Mouse (Mus musculus): ENCODE data around the gene Frem1. TPM values are rescaled to one million over a fixed set of nuclear protein-coding genes. Genes with fewer than 3 reads are reported as not detected.

Gene Frem1
- total and polyA plus RNA-seq, 3 experiments, result 0.01 to 0.27 TPM; not detected in 1

DNA sequence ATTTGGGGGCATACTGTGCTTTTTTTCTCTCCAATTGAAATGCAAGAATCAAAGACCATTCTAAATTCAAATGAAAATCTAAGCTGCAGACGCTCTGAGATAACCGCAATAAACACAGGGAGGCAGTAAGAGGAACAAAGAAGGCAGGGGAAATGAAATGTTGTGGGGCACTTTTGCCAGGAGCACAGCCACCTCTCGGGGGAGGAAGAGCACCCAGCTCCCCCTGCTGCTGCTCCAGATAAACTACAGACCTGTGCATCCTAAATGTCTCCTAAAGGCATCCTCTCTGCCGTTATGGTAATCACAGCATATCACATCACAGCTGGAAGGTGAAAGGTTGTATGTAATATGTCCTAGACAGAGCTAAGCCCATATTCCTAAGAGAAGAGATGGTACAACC is 98.1 kb downstream of the Frem1 start:
- ATAC-seq (ENCODE audit: extremely low read depth, insufficient number of reproducible peaks, low FRiP score, poor library complexity, severe bottlenecking), result no peak
- DNase-seq (ENCODE audit: low spot score), result no peak
- Histone ChIP-seq H3K27me3 (ENCODE audit: insufficient read depth, low read length) (no peaks in the 10 kb centered on the region), H3K4me3 (ENCODE audit: low read depth, low read length) (no peak overlapping the region), H3K4me1 (ENCODE audit: insufficient read depth, low read depth, low read length) (no peaks in the 10 kb centered on the region), H3K36me3 (replicated peaks) (no peaks in the 10 kb centered on the region), H3K9me3 (replicated peaks) (peaks cover 37% of the 10 kb centered on the region)
- TF ChIP-seq GATA2 (IDR thresholded peaks at IDR 0.05; ENCODE audit: borderline replicate concordance, low read depth, low read length) (no peak), TAL1 (conservative IDR thresholded peaks at IDR 0.05; ENCODE audit: low read depth, low read length) (no peak), CTCF (IDR thresholded peaks at IDR 0.05; ENCODE audit: low read depth, low read length) (no peak), POLR2AphosphoS5 (IDR thresholded peaks at IDR 0.05; ENCODE audit: insufficient replicate concordance, low read depth, low read length) (no peak), GATA1 (IDR thresholded peaks at IDR 0.05; ENCODE audit: borderline replicate concordance, low read length) (no peak)

DNA sequence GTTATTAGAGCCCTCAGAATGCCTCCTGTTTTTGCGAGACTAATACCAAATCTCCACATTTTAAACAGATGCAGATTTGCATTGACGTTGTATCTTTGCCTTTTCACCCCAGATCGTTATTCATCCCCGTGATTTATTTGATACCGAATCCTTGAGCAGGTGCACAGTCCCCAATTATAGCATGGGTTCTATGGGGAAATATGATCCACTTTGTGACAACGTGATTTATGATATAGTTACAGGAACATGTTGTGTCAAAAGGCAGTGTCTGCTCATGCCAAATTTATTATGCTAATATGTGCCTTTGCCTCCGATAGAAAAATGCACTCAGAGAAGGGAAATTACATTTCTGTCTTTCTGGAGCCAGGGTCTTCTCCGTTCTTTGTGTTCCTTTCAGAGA is 102.6 kb downstream of the Frem1 start:
- H3K36me3 ChIP-seq (replicated peaks), result no peaks in the 10 kb centered on the region
- TF ChIP-seq POLR2AphosphoS5 (IDR thresholded peaks at IDR 0.05; ENCODE audit: insufficient replicate concordance, low read depth, low read length), result no peak
- no peak for TF ChIP-seq GATA1 (IDR thresholded peaks at IDR 0.05; ENCODE audit: borderline replicate concordance, low read length)
- TF ChIP-seq GATA2 (IDR thresholded peaks at IDR 0.05; ENCODE audit: borderline replicate concordance, low read depth, low read length), result no peak
- no peak for TF ChIP-seq TAL1 (conservative IDR thresholded peaks at IDR 0.05; ENCODE audit: low read depth, low read length)
- no peak for TF ChIP-seq CTCF (IDR thresholded peaks at IDR 0.05; ENCODE audit: low read depth, low read length)
- DNase-seq (ENCODE audit: low spot score), result no peak

DNA sequence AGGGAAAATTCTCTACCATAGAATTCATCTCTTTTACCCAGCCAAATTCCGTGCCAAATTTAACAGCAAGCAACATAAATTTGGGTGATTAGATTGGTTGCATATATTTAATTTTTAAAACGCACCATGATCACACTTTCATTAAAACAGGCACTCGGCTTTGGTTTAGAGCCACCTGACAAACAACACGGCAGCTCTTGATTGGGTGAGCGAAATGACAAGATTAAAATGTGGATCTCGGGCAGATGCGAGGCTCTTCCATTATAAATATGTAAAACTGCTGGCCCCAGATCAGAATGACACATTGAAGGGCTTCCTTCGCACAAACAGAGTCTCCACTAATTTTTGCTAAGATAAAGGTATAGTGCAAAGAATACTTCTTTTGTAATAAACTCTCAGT is 105.4 kb downstream of the Frem1 start:
- TF ChIP-seq GATA1 (IDR thresholded peaks at IDR 0.05; ENCODE audit: borderline replicate concordance, low read length) (no peak), POLR2AphosphoS5 (IDR thresholded peaks at IDR 0.05; ENCODE audit: insufficient replicate concordance, low read depth, low read length) (no peak), GATA2 (IDR thresholded peaks at IDR 0.05; ENCODE audit: borderline replicate concordance, low read depth, low read length) (no peak), TAL1 (conservative IDR thresholded peaks at IDR 0.05; ENCODE audit: low read depth, low read length) (no peak), CTCF (IDR thresholded peaks at IDR 0.05; ENCODE audit: low read depth, low read length) (no peak)
- no peak for DNase-seq (ENCODE audit: low spot score)

More for the DNA sequence above, 102.6 kb downstream of the Frem1 start:
- Histone ChIP-seq H3K4me3 (ENCODE audit: low read depth, low read length) (no peak overlapping the region), H3K9me3 (replicated peaks) (peaks cover 45% of the 10 kb centered on the region), H3K27me3 (ENCODE audit: insufficient read depth, low read length) (no peaks in the 10 kb centered on the region), H3K4me1 (ENCODE audit: insufficient read depth, low read depth, low read length) (no peaks in the 10 kb centered on the region)
- ATAC-seq (ENCODE audit: extremely low read depth, insufficient number of reproducible peaks, low FRiP score, poor library complexity, severe bottlenecking), result no peak

DNA sequence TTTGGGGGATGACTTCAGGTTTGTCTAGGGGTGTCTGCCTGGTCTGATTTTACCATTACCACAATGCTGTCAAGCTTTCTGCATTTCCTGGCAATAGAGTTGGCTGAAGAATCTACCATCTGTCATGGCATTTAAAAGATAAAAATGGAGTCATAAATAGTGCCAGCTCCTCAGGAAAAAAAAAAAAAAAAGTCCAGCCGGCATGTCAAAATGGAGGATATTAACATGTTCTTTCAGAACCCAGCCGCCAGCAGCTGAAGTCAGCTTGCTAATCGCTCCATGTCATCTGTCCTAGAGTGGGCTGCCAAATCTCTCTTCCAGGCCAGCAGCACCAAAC is 105.9 kb downstream of the Frem1 start:
- H3K36me3 ChIP-seq (replicated peaks), result no peaks in the 10 kb centered on the region
- ATAC-seq (ENCODE audit: extremely low read depth, insufficient number of reproducible peaks, low FRiP score, poor library complexity, severe bottlenecking), result no peak
- H3K27me3 ChIP-seq (ENCODE audit: insufficient read depth, low read length), result no peaks in the 10 kb centered on the region
- H3K9me3 ChIP-seq (replicated peaks), result peaks cover 42% of the 10 kb centered on the region
- no peak overlapping the region for H3K4me3 ChIP-seq (ENCODE audit: low read depth, low read length)
- no peaks in the 10 kb centered on the region for H3K4me1 ChIP-seq (ENCODE audit: insufficient read depth, low read depth, low read length)
- no peak for TF ChIP-seq TAL1 (conservative IDR thresholded peaks at IDR 0.05; ENCODE audit: low read depth, low read length)
- TF ChIP-seq CTCF (IDR thresholded peaks at IDR 0.05; ENCODE audit: low read depth, low read length), result no peak
- no peak for TF ChIP-seq POLR2AphosphoS5 (IDR thresholded peaks at IDR 0.05; ENCODE audit: insufficient replicate concordance, low read depth, low read length)
- TF ChIP-seq GATA2 (IDR thresholded peaks at IDR 0.05; ENCODE audit: borderline replicate concordance, low read depth, low read length), result no peak
- no peak for TF ChIP-seq GATA1 (IDR thresholded peaks at IDR 0.05; ENCODE audit: borderline replicate concordance, low read length)
- DNase-seq (ENCODE audit: low spot score), result no peak

More for the DNA sequence above, 105.4 kb downstream of the Frem1 start:
- Histone ChIP-seq H3K36me3 (replicated peaks) (no peaks in the 10 kb centered on the region), H3K4me3 (ENCODE audit: low read depth, low read length) (no peak overlapping the region), H3K27me3 (ENCODE audit: insufficient read depth, low read length) (no peaks in the 10 kb centered on the region), H3K9me3 (replicated peaks) (peaks cover 43% of the 10 kb centered on the region), H3K4me1 (ENCODE audit: insufficient read depth, low read depth, low read length) (no peaks in the 10 kb centered on the region)
- no peak for ATAC-seq (ENCODE audit: extremely low read depth, insufficient number of reproducible peaks, low FRiP score, poor library complexity, severe bottlenecking)

DNA sequence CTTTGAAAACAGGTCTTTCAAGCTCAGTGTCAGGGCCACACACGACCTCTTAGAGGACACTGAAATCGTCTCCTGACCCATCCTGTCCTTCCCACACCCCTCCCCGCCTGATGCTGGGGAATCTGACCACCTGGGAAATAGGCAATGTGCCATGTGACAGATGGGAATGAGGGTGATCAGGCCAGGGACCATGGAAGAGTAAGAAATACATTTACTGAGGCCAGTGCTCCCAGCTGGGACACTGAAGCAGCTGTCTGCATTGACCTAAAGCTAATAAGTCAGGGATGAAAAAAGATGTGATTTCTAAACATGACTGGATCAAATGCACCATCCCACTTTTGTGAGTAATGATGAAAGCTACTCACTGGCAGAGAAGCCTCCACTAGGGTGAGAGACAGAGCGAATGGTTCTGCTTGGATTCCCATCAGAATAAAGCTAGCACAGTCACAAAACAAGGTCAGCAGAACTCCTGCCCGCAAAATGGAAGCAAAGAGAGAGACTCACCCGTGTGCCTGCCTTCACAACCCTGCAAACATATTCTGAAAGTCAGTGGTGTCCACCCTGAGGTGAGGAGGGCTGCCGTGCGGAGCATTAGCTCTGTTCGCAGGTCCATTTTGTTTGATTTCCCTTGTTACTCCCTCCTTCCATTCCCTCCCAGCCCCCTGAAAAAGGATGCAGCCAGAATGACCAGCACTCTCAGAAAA is 106.4 kb downstream of the Frem1 start:
- ATAC-seq (ENCODE audit: extremely low read depth, insufficient number of reproducible peaks, low FRiP score, poor library complexity, severe bottlenecking) (no peak), DNase-seq (ENCODE audit: low spot score) (no peak)
- TF ChIP-seq GATA2 (IDR thresholded peaks at IDR 0.05; ENCODE audit: borderline replicate concordance, low read depth, low read length) (no peak), CTCF (IDR thresholded peaks at IDR 0.05; ENCODE audit: low read depth, low read length) (no peak), GATA1 (IDR thresholded peaks at IDR 0.05; ENCODE audit: borderline replicate concordance, low read length) (no peak), POLR2AphosphoS5 (IDR thresholded peaks at IDR 0.05; ENCODE audit: insufficient replicate concordance, low read depth, low read length) (no peak), TAL1 (conservative IDR thresholded peaks at IDR 0.05; ENCODE audit: low read depth, low read length) (no peak)
- no peaks in the 10 kb centered on the region for H3K4me1 ChIP-seq (ENCODE audit: insufficient read depth, low read depth, low read length)
- no peaks in the 10 kb centered on the region for H3K27me3 ChIP-seq (ENCODE audit: insufficient read depth, low read length)
- H3K9me3 ChIP-seq (replicated peaks), result peaks cover 40% of the 10 kb centered on the region
- no peaks in the 10 kb centered on the region for H3K36me3 ChIP-seq (replicated peaks)
- no peak overlapping the region for H3K4me3 ChIP-seq (ENCODE audit: low read depth, low read length)

DNA sequence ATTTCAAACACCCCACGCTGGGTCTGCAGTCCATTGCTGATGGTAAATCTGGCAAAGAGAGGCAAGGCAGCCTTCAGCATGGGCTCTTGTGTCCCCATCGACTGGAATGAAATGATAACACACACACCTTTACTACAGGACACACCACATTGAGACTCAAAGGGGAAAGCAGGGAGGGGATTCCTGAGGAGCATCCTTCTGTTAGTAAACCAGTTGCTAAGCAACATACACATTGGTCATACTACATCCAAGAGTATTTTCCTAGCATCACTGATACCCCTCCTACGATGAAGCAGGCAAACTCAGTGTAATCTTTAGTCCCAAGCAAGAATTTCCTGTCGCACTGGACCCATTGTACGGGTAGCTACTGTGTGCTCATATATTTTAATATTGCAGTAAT is 111.5 kb downstream of the Frem1 start:
- Histone ChIP-seq H3K9me3 (replicated peaks) (peaks cover 32% of the 10 kb centered on the region), H3K4me1 (ENCODE audit: insufficient read depth, low read depth, low read length) (no peaks in the 10 kb centered on the region), H3K4me3 (ENCODE audit: low read depth, low read length) (no peak overlapping the region), H3K27me3 (ENCODE audit: insufficient read depth, low read length) (no peaks in the 10 kb centered on the region), H3K36me3 (replicated peaks) (no peaks in the 10 kb centered on the region)
- DNase-seq (ENCODE audit: low spot score) (no peak), ATAC-seq (ENCODE audit: extremely low read depth, insufficient number of reproducible peaks, low FRiP score, poor library complexity, severe bottlenecking) (no peak)
- no peak for TF ChIP-seq TAL1 (conservative IDR thresholded peaks at IDR 0.05; ENCODE audit: low read depth, low read length)
- TF ChIP-seq GATA1 (IDR thresholded peaks at IDR 0.05; ENCODE audit: borderline replicate concordance, low read length), result no peak
- TF ChIP-seq POLR2AphosphoS5 (IDR thresholded peaks at IDR 0.05; ENCODE audit: insufficient replicate concordance, low read depth, low read length), result no peak
- TF ChIP-seq CTCF (IDR thresholded peaks at IDR 0.05; ENCODE audit: low read depth, low read length), result no peak
- TF ChIP-seq GATA2 (IDR thresholded peaks at IDR 0.05; ENCODE audit: borderline replicate concordance, low read depth, low read length), result no peak
